Mouse (Mus musculus): Measurements from ENCODE around the gene 1700029I15Rik.

- TF ChIP-seq CTCF (conservative IDR thresholded peaks at IDR 0.05; ENCODE audit: insufficient read depth, insufficient read length, low read depth, low read length) (no peak), POLR2A (IDR thresholded peaks at IDR 0.05; ENCODE audit: low read depth, low read length) (no peak)
Observed at GRCm38 (mm10) chr2:92360893-92361292, 21.4 kb upstream of the 1700029I15Rik start.

All from kidney, adult 2 months (tissue).